Mouse (Mus musculus): Measurements from ENCODE around the gene Hyal1. TPM values are rescaled to one million over a fixed set of nuclear protein-coding genes. Genes with fewer than 3 reads are reported as not detected.

Hyal1 gene
- total RNA-seq, 2 experiments from 2014 or later = 3.1 to 4.3 TPM

GRCm38 (mm10) chr9:107607036-107607435 lies 30.3 kb downstream of the Hyal1 start:
- intact Hi-C loops (cut with DNase I) = no loop called here

GRCm38 (mm10) chr9:107607653-107608245 lies 31.0 kb downstream of the Hyal1 start:
- DNase-seq (ENCODE audit: extremely low spot score in 1 of 2, low spot score in 2 of 2) = no peak
- intact Hi-C loops (cut with DNase I) = no loop called here

More at GRCm38 (mm10) chr9:107607036-107607435, 30.3 kb downstream of the Hyal1 start:
- no peak for DNase-seq (ENCODE audit: extremely low spot score in 1 of 2, low spot score in 2 of 2)

- no peak for DNase-seq (ENCODE audit: extremely low spot score in 1 of 2, low spot score in 2 of 2)
- intact Hi-C loops (cut with DNase I) = no loop called here
These were observed 32.2 kb downstream of the Hyal1 start, which contains the start of gene Sema3b for GRCm38 (mm10) chr9:107608741-107609432. Gene Sema3b (minus strand): TSS chr9:107609229.

GRCm38 (mm10) chr9:107609433-107609830 lies 32.7 kb downstream of the Hyal1 start:
- intact Hi-C loops (cut with DNase I) = no loop called here

GRCm38 (mm10) chr9:107611456-107612190 lies 34.9 kb downstream of the Hyal1 start:
- intact Hi-C loops (cut with DNase I) = no loop called here
- no peak for DNase-seq (ENCODE audit: extremely low spot score in 1 of 2, low spot score in 2 of 2)

More at GRCm38 (mm10) chr9:107609433-107609830, 32.7 kb downstream of the Hyal1 start:
- no peak for DNase-seq (ENCODE audit: extremely low spot score in 1 of 2, low spot score in 2 of 2)

- intact Hi-C loops (cut with DNase I) = no loop called here
These were observed 35.6 kb downstream of the Hyal1 start for GRCm38 (mm10) chr9:107612191-107612944.

GRCm38 (mm10) chr9:107612945-107613569 lies 36.3 kb downstream of the Hyal1 start:
- no peak for DNase-seq (ENCODE audit: extremely low spot score in 1 of 2, low spot score in 2 of 2)
- intact Hi-C loops (cut with DNase I) = no loop called here

More at GRCm38 (mm10) chr9:107612191-107612944, 35.6 kb downstream of the Hyal1 start:
- peak; percentile 97 to 99 for DNase-seq (ENCODE audit: extremely low spot score in 1 of 2, low spot score in 2 of 2)

- DNase-seq (ENCODE audit: extremely low spot score in 1 of 2, low spot score in 2 of 2) = no peak
- intact Hi-C loops (cut with DNase I) = no loop called here
These were observed 38.3 kb downstream of the Hyal1 start for GRCm38 (mm10) chr9:107615035-107615434.

- intact Hi-C loops (cut with DNase I) = no loop called here
These were observed 40.7 kb downstream of the Hyal1 start for GRCm38 (mm10) chr9:107617461-107617860.

GRCm38 (mm10) chr9:107618098-107618497 lies 41.4 kb downstream of the Hyal1 start:
- no peak for DNase-seq (ENCODE audit: extremely low spot score in 1 of 2, low spot score in 2 of 2)
- intact Hi-C loops (cut with DNase I) = no loop called here

More at GRCm38 (mm10) chr9:107617461-107617860, 40.7 kb downstream of the Hyal1 start:
- DNase-seq (ENCODE audit: extremely low spot score in 1 of 2, low spot score in 2 of 2) = no peak

GRCm38 (mm10) chr9:107618778-107619545 lies 42.2 kb downstream of the Hyal1 start:
- intact Hi-C loops (cut with DNase I) = no loop called here
- DNase-seq (ENCODE audit: extremely low spot score in 1 of 2, low spot score in 2 of 2) = peak in 1 of 2 experiments; percentile 81

GRCm38 (mm10) chr9:107619546-107619879 lies 42.8 kb downstream of the Hyal1 start:
- DNase-seq (ENCODE audit: extremely low spot score in 1 of 2, low spot score in 2 of 2) = no peak
- intact Hi-C loops (cut with DNase I) = no loop called here

- DNase-seq (ENCODE audit: extremely low spot score in 1 of 2, low spot score in 2 of 2) = no peak
- intact Hi-C loops (cut with DNase I) = no loop called here
These were observed 44.2 kb downstream of the Hyal1 start for GRCm38 (mm10) chr9:107620954-107621353.

GRCm38 (mm10) chr9:107624539-107624938 lies 47.8 kb downstream of the Hyal1 start:
- DNase-seq (ENCODE audit: extremely low spot score in 1 of 2, low spot score in 2 of 2) = no peak

GRCm38 (mm10) chr9:107624951-107625350 lies 48.2 kb downstream of the Hyal1 start:
- intact Hi-C loops (cut with DNase I) = no loop called here
- no peak for DNase-seq (ENCODE audit: extremely low spot score in 1 of 2, low spot score in 2 of 2)

More at GRCm38 (mm10) chr9:107624539-107624938, 47.8 kb downstream of the Hyal1 start:
- intact Hi-C loops (cut with DNase I) = no loop called here

GRCm38 (mm10) chr9:107625351-107626128 lies 48.8 kb downstream of the Hyal1 start:
- no peak for DNase-seq (ENCODE audit: extremely low spot score in 1 of 2, low spot score in 2 of 2)
- intact Hi-C loops (cut with DNase I) = no loop called here

GRCm38 (mm10) chr9:107626158-107626843 lies 49.6 kb downstream of the Hyal1 start:
- intact Hi-C loops (cut with DNase I) = no loop called here
- DNase-seq (ENCODE audit: extremely low spot score in 1 of 2, low spot score in 2 of 2) = no peak
